Mouse (Mus musculus) testis, adult 2 months (tissue): ENCODE data around the gene Ptpra.

Experiments used
- CTCF ChIP-seq: fragments of 200-500 bp; IDR thresholded peaks from 2 replicates; pipeline ENCODE4 v1.5.1; 2012; ENCODE audit warnings: low read depth, mild to moderate bottlenecking, inconsistent platforms, low read length, moderate library complexity; ENCODE audit not compliant: control insufficient read depth, insufficient read depth, insufficient replicate concordance
- POLR2A ChIP-seq: fragments of 200-500 bp; IDR thresholded peaks from 2 replicates; pipeline ENCODE4 v1.6.1; 2012; ENCODE audit warnings: low read depth, mild to moderate bottlenecking, inconsistent platforms, low read length, moderate library complexity; ENCODE audit not compliant: control insufficient read depth

- TF ChIP-seq CTCF (no peak), POLR2A (no peak)
Measured at GRCm38 (mm10) chr2:130591016-130591415, 140.9 kb downstream of the Ptpra start.
